Mouse (Mus musculus): ENCODE data around the gene Slco4a1. TPM values are rescaled to one million over a fixed set of nuclear protein-coding genes. Genes with fewer than 3 reads are reported as not detected.

Gene Slco4a1
- polyA plus RNA-seq, 2 experiments from 2014 or later: 1.3 to 3.0 TPM

GRCm38 (mm10) chr2:180445962-180446361, 10.1 kb upstream of the Slco4a1 start:
- ATAC-seq: no peak

- no peak for ATAC-seq
These were observed 7.0 kb upstream of the Slco4a1 start for GRCm38 (mm10) chr2:180449007-180449406.

- ATAC-seq: no peak
These were observed 5.5 kb upstream of the Slco4a1 start for GRCm38 (mm10) chr2:180450529-180450928.

GRCm38 (mm10) chr2:180456705-180457104, 660 bp downstream of the Slco4a1 start:
- peak; percentile 12 for ATAC-seq

GRCm38 (mm10) chr2:180457680-180458079, 1.6 kb downstream of the Slco4a1 start:
- ATAC-seq: no peak

GRCm38 (mm10) chr2:180459437-180459836, 3.4 kb downstream of the Slco4a1 start:
- no peak for ATAC-seq

GRCm38 (mm10) chr2:180460801-180461200, 4.8 kb downstream of the Slco4a1 start:
- no peak for ATAC-seq

GRCm38 (mm10) chr2:180462593-180462992, 6.5 kb downstream of the Slco4a1 start:
- no peak for ATAC-seq

GRCm38 (mm10) chr2:180466505-180466904, 10.5 kb downstream of the Slco4a1 start:
- no peak for ATAC-seq

- ATAC-seq: no peak
These were observed 12.8 kb downstream of the Slco4a1 start for GRCm38 (mm10) chr2:180468871-180469270.

- ATAC-seq: no peak
These were observed 13.7 kb downstream of the Slco4a1 start for GRCm38 (mm10) chr2:180469768-180470167.

GRCm38 (mm10) chr2:180472306-180473079, 16.4 kb downstream of the Slco4a1 start:
- ATAC-seq: no peak

GRCm38 (mm10) chr2:180473080-180473440, 17.0 kb downstream of the Slco4a1 start:
- no peak for ATAC-seq

GRCm38 (mm10) chr2:180474864-180475263, 18.8 kb downstream of the Slco4a1 start:
- ATAC-seq: no peak

- no peak for ATAC-seq
These were observed 26.2 kb downstream of the Slco4a1 start for GRCm38 (mm10) chr2:180482274-180482673.

- ATAC-seq: no peak
These were observed 28.8 kb downstream of the Slco4a1 start for GRCm38 (mm10) chr2:180484882-180485281.

GRCm38 (mm10) chr2:180485306-180485705, 29.3 kb downstream of the Slco4a1 start:
- no peak for ATAC-seq

- ATAC-seq: no peak
These were observed 32.2 kb downstream of the Slco4a1 start for GRCm38 (mm10) chr2:180488210-180488751.

- no peak for ATAC-seq
These were observed 39.9 kb downstream of the Slco4a1 start for GRCm38 (mm10) chr2:180495906-180496305.

GRCm38 (mm10) chr2:180499741-180500140, 43.7 kb downstream of the Slco4a1 start, which contains the start of gene Ntsr1:
Ntsr1 (plus strand) TSS chr2:180499976.
- ATAC-seq: no peak

GRCm38 (mm10) chr2:180500726-180501125, 44.7 kb downstream of the Slco4a1 start:
- ATAC-seq: no peak

- no peak for ATAC-seq
These were observed 45.3 kb downstream of the Slco4a1 start for GRCm38 (mm10) chr2:180501217-180501967.

- ATAC-seq: no peak
These were observed 50.2 kb downstream of the Slco4a1 start for GRCm38 (mm10) chr2:180506281-180506680.
